Mouse (Mus musculus) stomach, postnatal 0 days (tissue): ENCODE measurements around the gene Top2a. TPM values are rescaled to one million over a fixed set of nuclear protein-coding genes. Genes with fewer than 3 reads are reported as not detected.
A peak's percentile ranks its signal among the peaks of the same experiment; 100 is the strongest.

Experiments
- ATAC-seq: fragments of 200-750 bp; cut with Nextera tagmentation; 2 replicates; pipeline ENCODE4 v1.8.0; 2017; ENCODE audit not compliant: low FRiP score, low TSS enrichment
- DNase-seq: peaks from one replicate; pipeline ENCODE4 v3.0.0-alpha.2; 2016; ENCODE audit warnings: low spot score
- H3K27ac ChIP-seq: fragments of 300-500 bp; sonication (generic); replicated peaks from 2 replicates; pipeline ENCODE4 v1.5.1; 2014; ENCODE audit warnings: mild to moderate bottlenecking, control low read depth
- H3K27me3 ChIP-seq: fragments of 300-500 bp; sonication (generic); 2 replicates; pipeline ENCODE4 v1.6.1; 2014; ENCODE audit warnings: low read length; ENCODE audit not compliant: control insufficient read depth, insufficient read depth
- H3K36me3 ChIP-seq: fragments of 300-500 bp; sonication (generic); 2 replicates; pipeline ENCODE4 v1.6.1; 2014; ENCODE audit warnings: low read length, mixed read lengths; ENCODE audit not compliant: control insufficient read depth, insufficient read depth
- H3K4me1 ChIP-seq: fragments of 300-500 bp; sonication (generic); replicated peaks from 2 replicates; pipeline ENCODE4 v1.6.1; 2014; ENCODE audit warnings: antibody characterized with exemption; ENCODE audit not compliant: control insufficient read depth, insufficient read depth
- H3K4me2 ChIP-seq: fragments of 300-500 bp; sonication (generic); replicated peaks from 2 replicates; pipeline ENCODE4 v1.6.1; 2014; ENCODE audit warnings: low read depth, mild to moderate bottlenecking, control low read depth, moderate library complexity
- H3K4me3 ChIP-seq: fragments of 300-500 bp; sonication (generic); 2 replicates; pipeline ENCODE4 v1.5.1; 2014; ENCODE audit warnings: low read depth, low read length, control low read depth
- H3K9ac ChIP-seq: fragments of 300-500 bp; sonication (generic); 2 replicates; pipeline ENCODE4 v1.6.1; 2014; ENCODE audit warnings: mild to moderate bottlenecking, low read length, control low read depth, mixed read lengths
- H3K9me3 ChIP-seq: fragments of 300-500 bp; sonication (generic); 2 replicates; pipeline ENCODE4 v1.6.1; 2016; ENCODE audit warnings: low read length; ENCODE audit not compliant: control insufficient read depth
- CTCF ChIP-seq: IDR thresholded peaks from 2 replicates; pipeline ENCODE4 v1.5.1; 2016; ENCODE audit warnings: antibody characterized with exemption, low read depth, mild to moderate bottlenecking, moderate library complexity
- EP300 ChIP-seq: optimal IDR thresholded peaks from 2 replicates; pipeline ENCODE3; 2016; ENCODE audit warnings: antibody characterized with exemption
- WGBS: fragments of 180-500 bp; shearing (Covaris S2); extraction: QIAGEN DNeasy Blood & Tissue Kit; methylation state at CpG from one replicate; pipeline ENCODE4 v1.1.7; 2014; 5-methylcytosine and 5-hydroxymethylcytosine counted together
- polyA plus RNA-seq: library from polyadenylated mRNA; unstranded; fragments of >200 nt; fragmentation: Nextera tagmentation; extraction: Ambion mirVana; gene quantifications from 2 replicates; pipeline ENCODE4 v1.2.1, GENCODE M21; 2015

The Top2a gene
- polyA plus RNA-seq, 1 experiment from 2014 or later, result 44.5 TPM

GRCm38 (mm10) chr11:98949242-98949957, 74.6 kb downstream of the Top2a start:
- DNase-seq (no peak), ATAC-seq (no peak)
- H3K9ac ChIP-seq, result peak overlapping the region; percentile 41
- 53% methylated on average over 12 of the region's 12 CpGs for WGBS
- H3K4me1 ChIP-seq, result peaks cover 33% of the 10 kb centered on the region
- no peaks in the 10 kb centered on the region for H3K27me3 ChIP-seq
- no peaks in the 10 kb centered on the region for H3K36me3 ChIP-seq
- H3K27ac ChIP-seq, result peak overlapping the region; percentile 92
- H3K9me3 ChIP-seq, result no peaks in the 10 kb centered on the region
- no peak for TF ChIP-seq EP300
- TF ChIP-seq CTCF, result no peak
- H3K4me2 ChIP-seq, result no peak overlapping the region
- no peak overlapping the region for H3K4me3 ChIP-seq

- TF ChIP-seq EP300, result no peak
- TF ChIP-seq CTCF, result no peak
- peak overlapping the region; percentile 73 for H3K27ac ChIP-seq
- peak; percentile 54 for DNase-seq
- 45% methylated on average over 18 of the region's 18 CpGs for WGBS
- no peak overlapping the region for H3K4me3 ChIP-seq
- H3K36me3 ChIP-seq, result no peaks in the 10 kb centered on the region
- no peaks in the 10 kb centered on the region for H3K27me3 ChIP-seq
- peaks cover 42% of the 10 kb centered on the region for H3K4me1 ChIP-seq
- ATAC-seq, result no peak; the same call in 1 of the 2 replicates
- H3K9ac ChIP-seq, result no peak overlapping the region
- H3K4me2 ChIP-seq, result no peak overlapping the region; the same call in 1 of the 2 replicates
- H3K9me3 ChIP-seq, result no peaks in the 10 kb centered on the region
Measured at GRCm38 (mm10) chr11:98947969-98948569, 75.9 kb downstream of the Top2a start.

GRCm38 (mm10) chr11:98945605-98945977, 78.4 kb downstream of the Top2a start:
- no peak for TF ChIP-seq CTCF
- no peak for TF ChIP-seq EP300
- no peak overlapping the region for H3K4me3 ChIP-seq
- ATAC-seq (no peak), DNase-seq (peak; percentile 58)
- WGBS, result 50% methylated on average over 3 of the region's 3 CpGs
- H3K27me3 ChIP-seq, result no peaks in the 10 kb centered on the region
- peaks cover 48% of the 10 kb centered on the region for H3K4me1 ChIP-seq
- H3K4me2 ChIP-seq, result peak overlapping the region; percentile 25; the same call in 1 of the 2 replicates
- peak overlapping the region; percentile 98 for H3K27ac ChIP-seq
- H3K9me3 ChIP-seq, result no peaks in the 10 kb centered on the region
- H3K36me3 ChIP-seq, result no peaks in the 10 kb centered on the region
- H3K9ac ChIP-seq, result peak overlapping the region; percentile 43

GRCm38 (mm10) chr11:98944897-98945604, 78.9 kb downstream of the Top2a start:
- no peak overlapping the region for H3K4me3 ChIP-seq
- WGBS, result 28% methylated on average over 10 of the region's 11 CpGs
- DNase-seq (no peak), ATAC-seq (no peak)
- H3K4me2 ChIP-seq, result peak overlapping the region; percentile 93
- no peaks in the 10 kb centered on the region for H3K27me3 ChIP-seq
- H3K9me3 ChIP-seq, result no peaks in the 10 kb centered on the region
- peak overlapping the region; percentile 56 for H3K9ac ChIP-seq
- H3K4me1 ChIP-seq, result peaks cover 47% of the 10 kb centered on the region
- no peaks in the 10 kb centered on the region for H3K36me3 ChIP-seq
- H3K27ac ChIP-seq, result peak overlapping the region; percentile 98
- no peak for TF ChIP-seq EP300
- TF ChIP-seq CTCF, result no peak

- peak overlapping the region; percentile 98 for H3K27ac ChIP-seq
- no peaks in the 10 kb centered on the region for H3K9me3 ChIP-seq
- no peaks in the 10 kb centered on the region for H3K27me3 ChIP-seq
- WGBS, result 29% methylated on average over 14 of the region's 14 CpGs
- H3K4me1 ChIP-seq, result peaks cover 44% of the 10 kb centered on the region
- H3K4me2 ChIP-seq, result peak overlapping the region; percentile 93
- ATAC-seq, result no peak
- peak overlapping the region; percentile 56 for H3K9ac ChIP-seq
- H3K4me3 ChIP-seq, result no peak overlapping the region
- H3K36me3 ChIP-seq, result no peaks in the 10 kb centered on the region
- TF ChIP-seq CTCF (peak; percentile 12; the same call in 1 of the 2 replicates), EP300 (no peak)
- DNase-seq, result peak; percentile 68
Measured at GRCm38 (mm10) chr11:98943741-98944461, 80.1 kb downstream of the Top2a start.

Other genes with a start within 250 kb of the Top2a start
- gene Nr1d1, start 248.9 kb downstream of the Top2a start, polyA plus RNA-seq, result 7.5 and 7.9 TPM in 2 replicates
- 11.3 and 13.8 TPM in 2 replicates for gene Msl1, start 228.7 kb downstream of the Top2a start, polyA plus RNA-seq
- gene Casc3, start 219.3 kb downstream of the Top2a start, polyA plus RNA-seq, result 12.4 and 14.8 TPM in 2 replicates
- gene Rapgefl1, start 187.4 kb downstream of the Top2a start, polyA plus RNA-seq, result 6.9 and 7.7 TPM in 2 replicates
- 4.9 and 5.3 TPM in 2 replicates for gene Wipf2, start 160.6 kb downstream of the Top2a start, polyA plus RNA-seq
- gene Cdc6, start 116.4 kb downstream of the Top2a start, polyA plus RNA-seq, result 6.6 and 7.0 TPM in 2 replicates
- gene Rara, start 96.4 kb downstream of the Top2a start, polyA plus RNA-seq, result 20.1 and 25.9 TPM in 2 replicates
- 1.9 and 2.1 TPM in 2 replicates for gene Gjd3, start 41.2 kb downstream of the Top2a start, polyA plus RNA-seq
- 228 and 244 TPM in 2 replicates for gene Igfbp4, start 17.1 kb upstream of the Top2a start, polyA plus RNA-seq
- gene Tns4, start 65.1 kb upstream of the Top2a start, polyA plus RNA-seq, result 0.82 and 1.1 TPM in 2 replicates
- gene Ccr7, start 130.9 kb upstream of the Top2a start, polyA plus RNA-seq, result 0.05 and 0.07 TPM in 2 replicates
- 90.3 and 91.6 TPM in 2 replicates for gene Smarce1, start 206.8 kb upstream of the Top2a start, polyA plus RNA-seq
- gene Krt222, start 219.9 kb upstream of the Top2a start, polyA plus RNA-seq, result 0.25 and 0.33 TPM in 2 replicates